Mouse (Mus musculus): ENCODE data around the gene Gm14851. TPM values are rescaled to one million over a fixed set of nuclear protein-coding genes. Genes with fewer than 3 reads are reported as not detected.

The Gm14851 gene
- not detected in 4 replicates for total RNA-seq (2023)

DNA sequence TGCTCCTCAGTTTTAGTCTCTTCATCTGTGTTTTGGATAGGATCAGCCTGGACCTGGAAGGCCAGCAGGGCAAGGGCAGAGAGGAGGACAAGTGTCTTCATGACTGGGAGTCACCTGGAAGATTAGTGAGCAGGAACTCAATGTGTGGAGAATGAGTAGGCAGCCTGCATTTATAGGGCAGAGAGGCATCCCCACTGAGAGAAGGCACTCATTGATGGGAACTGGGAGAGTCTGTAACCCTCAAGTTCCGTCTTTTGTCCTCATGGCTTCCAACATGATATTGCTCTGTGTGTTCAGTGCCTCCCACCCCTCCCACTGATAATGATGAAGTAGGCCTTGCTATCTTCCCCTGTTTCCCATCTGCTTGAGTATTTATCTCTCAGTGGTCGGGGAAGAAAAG is at the start of gene Gm14851:
Gene Gm14851, minus strand, starts transcription at position 101 of the 400 bp plus-strand sequence.

DNA sequence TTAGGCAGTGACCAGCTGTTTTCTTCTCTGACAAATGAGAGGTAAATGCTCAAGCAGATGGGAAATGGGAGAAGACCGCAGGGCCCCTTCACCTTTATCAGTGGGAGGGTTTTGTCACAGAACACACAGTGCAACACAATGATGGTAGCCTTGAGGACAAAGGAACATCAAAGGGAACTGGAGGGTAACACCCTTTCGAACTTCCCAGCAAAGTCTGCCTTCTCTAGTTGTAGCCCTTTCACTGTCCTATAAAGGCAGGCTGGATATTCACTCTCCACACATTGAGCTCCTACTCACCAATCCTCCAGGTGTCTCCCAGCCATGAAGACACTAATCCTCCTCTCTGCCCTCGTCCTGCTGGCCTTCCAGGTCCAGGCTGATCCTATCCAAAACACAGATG is 38.5 kb upstream of the Gm14851 start, which contains the start of gene Defa30:
Gene Defa30, plus strand, starts transcription at position 301 of the 400 bp plus-strand sequence.

DNA sequence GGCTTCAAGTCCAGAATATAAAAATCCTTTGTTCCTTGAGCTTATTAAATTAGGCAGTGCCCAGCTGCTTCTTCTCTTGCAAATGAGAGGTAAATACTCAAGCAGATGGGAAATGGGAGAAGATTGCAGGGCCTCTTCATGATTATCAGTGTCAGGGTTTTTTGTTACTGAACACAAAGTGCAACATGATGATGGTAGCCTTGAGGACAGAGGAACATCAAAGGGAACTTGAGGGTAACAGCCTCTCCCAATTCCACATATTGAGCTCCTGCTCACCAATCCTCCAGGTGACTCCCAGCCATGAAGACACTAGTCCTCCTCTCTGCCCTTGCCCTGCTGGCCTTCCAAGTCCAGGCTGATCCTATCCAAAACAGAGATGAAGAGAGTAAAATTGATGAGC is 11.7 kb downstream of the Gm14851 start, which contains the start of gene Defa25:
Gene Defa25, plus strand, starts transcription at position 301 of the 400 bp plus-strand sequence.

DNA sequence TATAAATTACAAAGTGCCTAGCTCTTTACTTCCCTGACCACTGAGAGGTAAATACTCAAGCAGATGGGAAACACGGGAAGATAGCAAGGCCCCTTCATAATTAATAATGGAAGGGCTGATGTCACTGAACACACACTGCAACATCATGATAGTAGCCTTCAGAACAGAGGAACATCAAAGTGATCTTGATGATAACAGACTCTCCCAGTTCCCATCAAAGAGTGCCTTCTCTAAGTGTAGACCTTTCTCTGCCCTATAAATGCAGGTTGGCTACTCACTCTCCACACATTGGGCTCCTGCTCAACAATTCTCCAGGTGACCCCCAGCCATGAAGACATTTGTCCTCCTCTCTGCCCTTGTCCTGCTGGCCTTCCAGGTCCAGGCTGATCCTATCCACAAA is 31.1 kb downstream of the Gm14851 start, which contains the start of gene Defa35:
Gene Defa35, plus strand, starts transcription at position 301 of the 400 bp plus-strand sequence.

DNA sequence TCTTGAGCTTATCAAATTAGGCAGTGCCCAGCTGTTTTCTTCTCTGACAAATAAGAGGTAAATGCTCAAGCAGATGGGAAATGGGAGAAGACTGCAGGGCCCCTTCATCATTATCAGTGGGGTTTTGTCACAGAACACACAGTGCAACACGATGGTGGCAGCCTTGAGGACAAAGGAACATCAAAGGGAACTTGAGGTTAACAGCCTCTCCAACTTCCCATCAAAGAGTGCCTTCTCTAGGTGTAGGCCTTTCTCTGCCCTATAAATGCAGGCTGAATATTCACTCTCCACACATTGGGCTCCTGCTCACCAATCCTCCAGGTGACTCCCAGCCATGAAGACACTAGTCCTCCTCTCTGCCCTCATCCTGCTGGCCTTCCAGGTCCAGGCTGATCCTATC is 41.1 kb downstream of the Gm14851 start, which contains the start of gene Defa23:
Gene Defa23, plus strand, starts transcription at position 301 of the 400 bp plus-strand sequence.

Other genes starting within 250 kb of the Gm14851 start
- not detected in 4 replicates for gene Defb33, start 203.4 kb downstream of the Gm14851 start, total RNA-seq (2023)
- gene Gm15056, start 193.4 kb downstream of the Gm14851 start, total RNA-seq (2023), result not detected in 4 replicates
- gene Gm6040, start 174.0 kb downstream of the Gm14851 start, total RNA-seq (2023), result not detected in 4 replicates
- gene AY761185, start 151.3 kb downstream of the Gm14851 start, total RNA-seq (2023), result not detected in 4 replicates
- not detected in 4 replicates for gene Defa21, start 70.5 kb downstream of the Gm14851 start, total RNA-seq (2023)
- gene Defa23, start 41.0 kb downstream of the Gm14851 start, total RNA-seq (2023), result not detected in 4 replicates
- gene Defa35, start 31.0 kb downstream of the Gm14851 start, total RNA-seq (2023), result not detected in 4 replicates
- not detected in 4 replicates for gene Defa25, start 11.6 kb downstream of the Gm14851 start, total RNA-seq (2023)
- not detected in 4 replicates for gene Defa30, start 38.6 kb upstream of the Gm14851 start, total RNA-seq (2023)
- not detected in 4 replicates for gene Defa22, start 66.2 kb upstream of the Gm14851 start, total RNA-seq (2023)
- gene Defa31, start 95.6 kb upstream of the Gm14851 start, total RNA-seq (2023), result not detected in 4 replicates
- not detected in 4 replicates for gene Gm15293, start 105.5 kb upstream of the Gm14851 start, total RNA-seq (2023)
- not detected in 4 replicates for gene Gm15292, start 153.7 kb upstream of the Gm14851 start, total RNA-seq (2023)
- gene Defa27, start 219.5 kb upstream of the Gm14851 start, total RNA-seq (2023), result not detected in 4 replicates
- gene Defa29, start 231.0 kb upstream of the Gm14851 start, total RNA-seq (2023), result not detected in 4 replicates

Measured in B cell, adult 62 days (primary cell).